Mouse (Mus musculus) stomach, embryonic 14.5 days (tissue): ENCODE measurements around the gene C8g. TPM values are rescaled to one million over a fixed set of nuclear protein-coding genes. Genes with fewer than 3 reads are reported as not detected.

ENCODE experiments used
- ATAC-seq: fragments of 200-750 bp; cut with Nextera tagmentation; 2 replicates; pipeline ENCODE4 v1.8.0; 2017; ENCODE audit warnings: low read depth, moderate TSS enrichment; ENCODE audit not compliant: insufficient number of reproducible peaks, insufficient read depth, low FRiP score
- H3K27ac ChIP-seq: fragments of 300-500 bp; sonication (generic); 2 replicates; pipeline ENCODE4 v1.5.1; 2014; ENCODE audit warnings: mild to moderate bottlenecking, low read length, moderate library complexity, mixed read lengths
- H3K27me3 ChIP-seq: fragments of 300-500 bp; sonication (generic); 2 replicates; pipeline ENCODE4 v1.6.1; 2014; ENCODE audit warnings: low read length, control low read depth, mixed read lengths; ENCODE audit not compliant: control insufficient read depth, insufficient read depth
- H3K36me3 ChIP-seq: fragments of 300-500 bp; sonication (generic); 2 replicates; pipeline ENCODE4 v1.6.1; 2014; ENCODE audit warnings: mild to moderate bottlenecking, control low read depth, low read length, moderate library complexity, mixed read lengths; ENCODE audit not compliant: control insufficient read depth, insufficient read depth
- H3K4me1 ChIP-seq: fragments of 300-500 bp; sonication (generic); 2 replicates; pipeline ENCODE4 v1.6.1; 2014; ENCODE audit warnings: low read length, control low read depth, mixed read lengths; ENCODE audit not compliant: control insufficient read depth, insufficient read depth
- H3K4me2 ChIP-seq: fragments of 300-500 bp; sonication (generic); replicated peaks from 2 replicates; pipeline ENCODE4 v1.6.1; 2014; ENCODE audit warnings: low read depth, low read length, control low read depth
- H3K4me3 ChIP-seq: fragments of 300-500 bp; sonication (generic); 2 replicates; pipeline ENCODE4 v1.5.1; 2014; ENCODE audit warnings: low read depth, low read length, control low read depth
- H3K9ac ChIP-seq: fragments of 300-500 bp; sonication (generic); replicated peaks from 2 replicates; pipeline ENCODE4 v1.6.1; 2014; ENCODE audit warnings: low read depth, mild to moderate bottlenecking, control low read depth, low read length, moderate library complexity, mixed read lengths
- H3K9me3 ChIP-seq: fragments of 300-500 bp; sonication (generic); 2 replicates; pipeline ENCODE4 v1.6.1; 2016; ENCODE audit warnings: low read depth, low read length, control low read depth; ENCODE audit not compliant: control insufficient read depth
- WGBS: fragments of 180-500 bp; shearing (Covaris S2); extraction: QIAGEN DNeasy Blood & Tissue Kit; methylation state at CpG from one replicate; pipeline ENCODE4 v1.1.7; 2014; 5-methylcytosine and 5-hydroxymethylcytosine counted together
- polyA plus RNA-seq: library from polyadenylated mRNA; unstranded; fragments of >200 nt; fragmentation: Nextera tagmentation; extraction: Ambion mirVana; gene quantifications from 2 replicates; pipeline ENCODE4 v1.2.1, GENCODE M21; 2014

The C8g gene
- polyA plus RNA-seq, 1 experiment from 2014 or later = 7.4 TPM

- no peaks in the 10 kb centered on the region for H3K27me3 ChIP-seq
- peaks cover 15% of the 10 kb centered on the region for H3K36me3 ChIP-seq
- WGBS = 100% methylated on average over 1 of the region's 1 CpGs
- no peak overlapping the region for H3K4me2 ChIP-seq
- no peaks in the 10 kb centered on the region for H3K9me3 ChIP-seq
- H3K4me1 ChIP-seq = peaks cover 8% of the 10 kb centered on the region
- H3K4me3 ChIP-seq = no peak overlapping the region
- no peak overlapping the region for H3K27ac ChIP-seq
- no peak for ATAC-seq
- no peak overlapping the region for H3K9ac ChIP-seq
Observed at GRCm38 (mm10) chr2:25505000-25505399, 3.5 kb upstream of the C8g start.

GRCm38 (mm10) chr2:25504538-25504937 is 3.0 kb upstream of the C8g start:
- H3K4me2 ChIP-seq = no peak overlapping the region
- no peak for ATAC-seq
- H3K9me3 ChIP-seq = no peaks in the 10 kb centered on the region
- no peak overlapping the region for H3K9ac ChIP-seq
- H3K4me3 ChIP-seq = no peak overlapping the region
- H3K36me3 ChIP-seq = peaks cover 15% of the 10 kb centered on the region
- no peaks in the 10 kb centered on the region for H3K27me3 ChIP-seq
- 92% methylated on average over 19 of the region's 19 CpGs for WGBS
- H3K27ac ChIP-seq = no peak overlapping the region
- H3K4me1 ChIP-seq = peaks cover 8% of the 10 kb centered on the region

GRCm38 (mm10) chr2:25502726-25503125 is 1.2 kb upstream of the C8g start:
- ATAC-seq = no peak
- H3K27ac ChIP-seq = no peak overlapping the region
- H3K9ac ChIP-seq = no peak overlapping the region
- no peak overlapping the region for H3K4me3 ChIP-seq
- no peak overlapping the region for H3K4me2 ChIP-seq
- peaks cover 8% of the 10 kb centered on the region for H3K4me1 ChIP-seq
- H3K36me3 ChIP-seq = peaks cover 15% of the 10 kb centered on the region
- no peaks in the 10 kb centered on the region for H3K9me3 ChIP-seq
- no peaks in the 10 kb centered on the region for H3K27me3 ChIP-seq
- 83% methylated on average over 3 of the region's 3 CpGs for WGBS

- ATAC-seq = peak; percentile 88
- Histone ChIP-seq H3K4me3 (peak within 1 kb of the TSS; percentile 84), H3K27ac (peak within 1 kb of the TSS; percentile 52; the same call in 1 of the 2 replicates), H3K4me2 (peak within 1 kb of the TSS; percentile 98), H3K9me3 (no peaks in the 10 kb centered on the region), H3K4me1 (peaks cover 8% of the 10 kb centered on the region), H3K27me3 (no peaks in the 10 kb centered on the region), H3K9ac (peak within 1 kb of the TSS; percentile 80), H3K36me3 (peaks cover 15% of the 10 kb centered on the region)
- under 1% methylated on average over 36 of the region's 44 CpGs for WGBS
Observed at GRCm38 (mm10) chr2:25500576-25501405, 728 bp downstream of the C8g start, which contains the start of gene Fbxw5. Gene Fbxw5, plus strand, starts transcription at chr2:25500750.

GRCm38 (mm10) chr2:25500071-25500575 is 1.4 kb downstream of the C8g start:
- H3K27me3 ChIP-seq = no peaks in the 10 kb centered on the region
- no peak overlapping the region; the same call in 1 of the 2 replicates for H3K9ac ChIP-seq
- ATAC-seq = no peak
- peak overlapping the region; percentile 84 for H3K4me3 ChIP-seq
- peak overlapping the region; percentile 6; the same call in 1 of the 2 replicates for H3K27ac ChIP-seq
- peaks cover 11% of the 10 kb centered on the region for H3K36me3 ChIP-seq
- no peaks in the 10 kb centered on the region for H3K9me3 ChIP-seq
- peaks cover 8% of the 10 kb centered on the region for H3K4me1 ChIP-seq
- peak overlapping the region; percentile 44 for H3K4me2 ChIP-seq
- 64% methylated on average over 6 of the region's 6 CpGs for WGBS

GRCm38 (mm10) chr2:25498622-25499478 is 2.7 kb downstream of the C8g start:
- H3K4me1 ChIP-seq = peaks cover 8% of the 10 kb centered on the region
- no peak overlapping the region for H3K9ac ChIP-seq
- no peak overlapping the region for H3K4me3 ChIP-seq
- 72% methylated on average over 15 of the region's 15 CpGs for WGBS
- H3K27me3 ChIP-seq = no peaks in the 10 kb centered on the region
- H3K9me3 ChIP-seq = no peaks in the 10 kb centered on the region
- no peak overlapping the region for H3K4me2 ChIP-seq
- H3K36me3 ChIP-seq = peaks cover 4% of the 10 kb centered on the region; the same call in 1 of the 2 replicates
- ATAC-seq = no peak
- H3K27ac ChIP-seq = no peak overlapping the region

GRCm38 (mm10) chr2:25497846-25498575 is 3.5 kb downstream of the C8g start:
- peaks cover 8% of the 10 kb centered on the region for H3K4me1 ChIP-seq
- no peak overlapping the region for H3K27ac ChIP-seq
- H3K9ac ChIP-seq = no peak overlapping the region
- 54% methylated on average over 6 of the region's 6 CpGs for WGBS
- ATAC-seq = no peak
- no peak overlapping the region for H3K4me3 ChIP-seq
- H3K36me3 ChIP-seq = no peaks in the 10 kb centered on the region
- no peaks in the 10 kb centered on the region for H3K9me3 ChIP-seq
- H3K27me3 ChIP-seq = no peaks in the 10 kb centered on the region
- H3K4me2 ChIP-seq = no peak overlapping the region

- Histone ChIP-seq H3K4me1 (peaks cover 2% of the 10 kb centered on the region), H3K27me3 (no peaks in the 10 kb centered on the region), H3K9ac (no peak overlapping the region), H3K4me2 (no peak overlapping the region), H3K27ac (no peak overlapping the region), H3K9me3 (no peaks in the 10 kb centered on the region), H3K36me3 (no peaks in the 10 kb centered on the region), H3K4me3 (no peak overlapping the region)
- ATAC-seq = no peak
- WGBS = 48% methylated on average over 4 of the region's 4 CpGs
Observed at GRCm38 (mm10) chr2:25496462-25496861, 5.1 kb downstream of the C8g start.
